In the genomic region with DNA sequence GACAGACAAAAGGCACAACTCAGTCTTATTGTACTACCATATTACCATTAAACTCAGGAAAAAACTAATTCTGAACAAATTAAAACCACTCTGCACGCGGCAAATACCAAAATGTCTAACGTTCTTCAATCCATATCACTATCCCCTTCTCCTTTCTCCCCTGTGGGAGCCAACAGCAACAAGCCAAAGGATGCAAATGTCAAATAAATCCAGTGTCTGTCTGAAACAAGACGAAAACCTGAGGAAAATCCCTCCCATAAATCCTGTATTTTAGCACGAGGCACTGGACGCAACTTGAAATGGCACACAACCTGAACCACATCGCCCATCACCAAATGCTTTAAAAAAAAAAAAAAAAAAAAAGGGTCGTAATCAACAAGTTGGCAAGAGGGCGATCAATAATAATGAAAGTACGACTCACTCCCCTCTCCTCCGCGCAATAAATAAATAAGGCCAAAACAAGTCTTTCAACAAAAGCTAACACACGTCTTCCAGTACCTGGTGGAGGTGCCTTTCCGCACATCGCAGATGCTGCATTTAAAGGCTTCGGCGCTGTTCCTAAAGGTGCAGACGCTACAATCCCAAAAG, we compare ENCODE assay signal across 8 mouse cellular contexts. TPM values are rescaled to one million over a fixed set of nuclear protein-coding genes. Genes with fewer than 3 reads are reported as not detected.
DNase-seq lines count a peak whose midpoint lies in the region; ATAC-seq and TF ChIP-seq lines count a peak whose summit lies in the region.

No protein-coding gene starts in this region.

- ATAC-seq in heart, embryonic 14.5 days (ENCODE audit: insufficient number of reproducible peaks, insufficient read depth, low FRiP score, low read depth), result no peak
- no peak for ATAC-seq in forebrain, embryonic 12.5 days (ENCODE audit: low FRiP score)
- no peak for ATAC-seq in liver, embryonic 16.5 days (ENCODE audit: low read depth)
- no peak for ATAC-seq in granulocyte monocyte progenitor cell, adult 5-6 weeks (replicated peaks; ENCODE audit: poor library complexity, severe bottlenecking)

- no peak for DNase-seq in heart, postnatal 10 days
- DNase-seq in ES-E14 (ENCODE audit: low read depth, low spot score), result no peak
- DNase-seq in cerebellum, postnatal 10 days, result no peak
- no peak for DNase-seq in testis, postnatal 10 days (ENCODE audit: low spot score)

- peak overlapping the region; percentile 67 to 86 for H3K4me3 ChIP-seq in heart, embryonic 14.5 days (ENCODE audit: control insufficient read depth in 1 of 2, insufficient read depth in 1 of 2, low read depth in 1 of 2, low read length in 2 of 2)
- peak overlapping the region; percentile 88 to 98 for H3K4me3 ChIP-seq in ES-E14 (ENCODE audit: insufficient read depth in 1 of 2, low read depth in 1 of 2, low read length in 2 of 2, poor library complexity in 1 of 2, severe bottlenecking in 1 of 2)
- H3K4me3 ChIP-seq in forebrain, embryonic 12.5 days (replicated peaks), result peak overlapping the region; percentile 80
- H3K4me3 ChIP-seq in liver, embryonic 16.5 days (ENCODE audit: low read depth, low read length), result peak overlapping the region; percentile 80

- in situ Hi-C loops in ES-E14 (cut with MboI; ENCODE audit: low sequenced_read_pairs in 2 of 2, unreplicated experiment in 2 of 2), result no loop called here

- no peaks in the 10 kb centered on the region for H3K9me3 ChIP-seq in heart, embryonic 14.5 days (ENCODE audit: control insufficient read depth, low read length)
- no peaks in the 10 kb centered on the region for H3K9me3 ChIP-seq in ES-E14 (ENCODE audit: control insufficient read depth, insufficient read depth, low read depth, low read length)
- no peaks in the 10 kb centered on the region for H3K9me3 ChIP-seq in forebrain, embryonic 12.5 days
- no peaks in the 10 kb centered on the region for H3K9me3 ChIP-seq in liver, embryonic 16.5 days (replicated peaks; ENCODE audit: control insufficient read depth, low read length)

- WGBS in heart, embryonic 14.5 days, result 4% methylated on average over 18 of the region's 18 CpGs
- under 1% methylated on average over 18 of the region's 18 CpGs for WGBS in forebrain, embryonic 12.5 days
- WGBS in liver, embryonic 16.5 days (ENCODE audit: insufficient replicate concordance), result 4% methylated on average over 18 of the region's 18 CpGs

- H3K4me1 ChIP-seq in heart, embryonic 14.5 days (ENCODE audit: control insufficient read depth in 2 of 2, insufficient read depth in 2 of 2, low read length in 2 of 2), result peaks cover 8 to 34% of the 10 kb centered on the region in 2 experiments
- H3K4me1 ChIP-seq in ES-E14 (ENCODE audit: control insufficient read depth in 2 of 2, insufficient read depth in 2 of 2, low read length in 2 of 2, poor library complexity in 1 of 2), result peaks cover 11 to 15% of the 10 kb centered on the region in 2 experiments
- H3K4me1 ChIP-seq in forebrain, embryonic 12.5 days, result peaks cover 25% of the 10 kb centered on the region
- H3K4me1 ChIP-seq in liver, embryonic 16.5 days (ENCODE audit: control insufficient read depth, low read depth, low read length), result peaks cover 20% of the 10 kb centered on the region

- H3K27me3 ChIP-seq in heart, embryonic 14.5 days (ENCODE audit: control insufficient read depth, insufficient read depth, low read length), result peaks cover 4% of the 10 kb centered on the region
- peaks cover 26% of the 10 kb centered on the region for H3K27me3 ChIP-seq in forebrain, embryonic 12.5 days
- H3K27me3 ChIP-seq in liver, embryonic 16.5 days (ENCODE audit: control insufficient read depth, insufficient read depth, low read depth, low read length), result no peaks in the 10 kb centered on the region

- peak overlapping the region; percentile 57 to 95 for H3K27ac ChIP-seq in heart, embryonic 14.5 days (replicated peaks in 1 of 2; ENCODE audit: control insufficient read depth in 1 of 2, insufficient read depth in 1 of 2, low read depth in 2 of 2, low read length in 2 of 2)
- peak overlapping the region; percentile 97 for H3K27ac ChIP-seq in ES-E14 (ENCODE audit: insufficient read depth, low read depth, low read length, poor library complexity, severe bottlenecking)
- peak overlapping the region; percentile 80; the same call in 1 of the 2 replicates for H3K27ac ChIP-seq in forebrain, embryonic 12.5 days
- H3K27ac ChIP-seq in liver, embryonic 16.5 days (ENCODE audit: low read length), result peak overlapping the region; percentile 92

- H3K36me3 ChIP-seq in heart, embryonic 14.5 days (ENCODE audit: control insufficient read depth, insufficient read depth, low read length), result 0 out of 2 replicates have a peak, but pooled peaks cover 2% of the 10 kb centered on the region
- H3K36me3 ChIP-seq in ES-E14 (ENCODE audit: control insufficient read depth, insufficient read depth, low read length, poor library complexity, severe bottlenecking), result peaks cover 3% of the 10 kb centered on the region
- H3K36me3 ChIP-seq in forebrain, embryonic 12.5 days (replicated peaks), result no peaks in the 10 kb centered on the region
- no peaks in the 10 kb centered on the region for H3K36me3 ChIP-seq in liver, embryonic 16.5 days (ENCODE audit: control insufficient read depth, insufficient read depth)

- peak overlapping the region; percentile 89 for H3K9ac ChIP-seq in heart, embryonic 14.5 days (ENCODE audit: low read length)
- H3K9ac ChIP-seq in ES-E14 (ENCODE audit: insufficient read depth, low read depth, low read length, poor library complexity, severe bottlenecking), result peak overlapping the region; percentile 99
- peak overlapping the region; percentile 90 for H3K9ac ChIP-seq in forebrain, embryonic 12.5 days
- H3K9ac ChIP-seq in liver, embryonic 16.5 days (ENCODE audit: low read depth, low read length), result peak overlapping the region; percentile 82

- intact Hi-C loops in heart, postnatal 10 days (cut with DNase I), result loop anchor here (2.0 to 10.0 kb wide), 7 partner anchors 123 to 619 kb away; a partner anchor contains a TSS

- peak overlapping the region; percentile 58 for H3K4me2 ChIP-seq in heart, embryonic 14.5 days (ENCODE audit: low read length)
- peak overlapping the region; percentile 84 for H3K4me2 ChIP-seq in forebrain, embryonic 12.5 days
- peak overlapping the region; percentile 87 for H3K4me2 ChIP-seq in liver, embryonic 16.5 days (ENCODE audit: low read depth, low read length)

TF ChIP-seq in ES-E14, 5 proteins besides CTCF, POLR2A, EP300 and RAD21:
- peak; percentile 49; the same call in 1 of the 2 replicates for TF ChIP-seq ZNF384 (IDR thresholded peaks at IDR 0.05; ENCODE audit: low read depth, low read length)
- no peak for TF ChIP-seq MAFK (IDR thresholded peaks at IDR 0.05; ENCODE audit: insufficient read depth, low read depth, low read length)
TF ChIP-seq in ES-E14: peak in this region for 1.

RNA-seq across cellular contexts. Expression of a gene that starts 1.2 kb away (rescaled TPM):
- 7.5 and 8.3 TPM in 2 replicates for polyA plus RNA-seq in heart, embryonic 14.5 days (2014; fragmentation: Nextera tagmentation; extraction: Ambion mirVana)
- 10 to 100 TPM; 16.8 to 24.9 TPM for total RNA-seq in heart, postnatal 10 days (2021)
- 67.5 and 71.9 TPM in 2 replicates for total RNA-seq in ES-E14 (2012; rRNA removed)
- 20.8 and 22.2 TPM in 2 replicates for polyA plus RNA-seq in forebrain, embryonic 12.5 days (2016; fragmentation: Nextera tagmentation; extraction: Ambion mirVana)
- 3.6 and 4.6 TPM in 2 replicates for polyA plus RNA-seq in liver, embryonic 16.5 days (2015; fragmentation: Nextera tagmentation; extraction: Ambion mirVana)
- 19.6 and 27.4 TPM in 2 replicates for total RNA-seq in granulocyte monocyte progenitor cell, adult 5-6 weeks (2014; fragmentation: Nextera tagmentation)
- total RNA-seq in granulocyte monocyte progenitor cell, adult 5-6 weeks (2017), result 18.9 and 22.1 TPM in 2 replicates
